Mouse (Mus musculus) testis, postnatal 10 days (tissue): Measurements from ENCODE around the gene Vezt.

Source experiments
- DNase-seq: peaks from one replicate; pipeline ENCODE4 v3.0.0; 2021; ENCODE audit warnings: low spot score

Vezt gene

DNA sequence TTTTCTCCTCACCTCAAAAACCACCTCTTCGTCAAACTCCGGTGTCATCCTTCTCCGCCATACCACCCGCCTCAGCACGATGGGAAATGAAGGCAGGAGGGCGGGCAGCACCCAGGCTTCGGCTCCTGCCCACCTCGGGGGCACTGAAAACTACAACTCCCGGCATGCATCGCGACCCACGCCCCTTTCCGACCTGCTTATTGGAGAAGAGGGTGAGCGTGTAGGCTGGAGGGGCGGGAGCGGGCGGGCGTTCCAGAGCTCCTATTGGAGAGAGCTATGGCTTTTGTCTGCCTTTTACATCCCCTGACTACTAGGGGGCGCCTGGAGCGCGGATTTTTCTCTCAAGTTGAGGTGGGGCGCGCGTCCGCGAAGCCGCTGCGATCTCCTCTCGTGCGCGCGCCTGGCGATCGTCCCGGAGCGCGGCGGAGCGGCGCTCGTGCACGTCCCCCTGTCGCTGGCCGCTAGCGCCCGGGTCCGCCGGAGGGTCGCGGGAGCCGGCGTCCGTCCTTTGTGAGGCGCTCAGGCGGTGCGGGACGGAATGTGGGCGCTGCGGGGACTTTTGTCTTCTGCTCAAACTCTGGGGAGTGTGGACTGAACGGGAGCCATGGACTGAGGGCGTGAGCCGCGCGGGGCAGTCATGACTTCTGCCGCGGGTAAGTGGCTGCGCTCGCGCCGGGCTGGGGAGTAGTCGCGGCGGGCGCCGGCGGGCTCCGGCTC, at the start of gene Vezt, which contains the start of gene Fgd6:
Gene Vezt, minus strand, starts transcription at position 160 of the 717 bp plus-strand sequence.
Gene Fgd6, plus strand, starts transcription at position 344 of the 717 bp plus-strand sequence.
- peak; percentile 99 for DNase-seq

DNA sequence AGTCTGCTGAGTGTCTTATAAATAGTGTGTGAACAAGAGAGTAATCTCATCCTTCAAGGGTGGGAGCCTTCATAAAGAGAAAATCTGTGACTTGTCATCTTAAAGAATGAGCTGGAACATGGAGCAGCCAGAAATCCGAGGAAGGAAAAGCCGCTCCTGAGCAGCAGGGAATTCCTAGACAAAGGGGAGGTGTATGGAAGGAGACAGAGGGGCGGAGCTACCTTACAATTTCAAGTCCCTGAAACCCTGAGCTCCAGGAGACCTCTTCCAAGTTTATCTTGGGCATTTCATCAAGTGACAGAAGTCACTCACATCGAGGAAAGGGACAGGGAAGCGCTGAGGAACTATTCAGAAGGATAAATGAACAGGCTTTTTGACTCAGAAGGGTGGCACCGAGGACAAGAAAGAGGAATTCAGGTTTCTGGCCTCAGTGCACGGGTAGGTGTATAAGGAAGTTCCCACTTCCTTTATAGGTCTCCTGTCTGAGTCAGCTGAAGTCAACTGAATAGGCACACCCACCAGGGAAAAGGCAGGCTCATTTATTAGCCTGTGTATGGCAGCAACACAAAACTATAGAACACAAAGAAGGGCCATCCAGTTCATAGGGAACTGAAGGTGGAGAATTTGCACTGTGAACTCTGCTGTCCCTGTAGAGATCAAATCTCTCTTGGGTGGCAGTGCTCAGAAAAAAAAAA, 46.6 kb upstream of the Vezt start:
- no peak for DNase-seq

- no peak for DNase-seq
Measured at GRCm38 (mm10) chr10:94080740-94081139, 45.1 kb upstream of the Vezt start.

DNA sequence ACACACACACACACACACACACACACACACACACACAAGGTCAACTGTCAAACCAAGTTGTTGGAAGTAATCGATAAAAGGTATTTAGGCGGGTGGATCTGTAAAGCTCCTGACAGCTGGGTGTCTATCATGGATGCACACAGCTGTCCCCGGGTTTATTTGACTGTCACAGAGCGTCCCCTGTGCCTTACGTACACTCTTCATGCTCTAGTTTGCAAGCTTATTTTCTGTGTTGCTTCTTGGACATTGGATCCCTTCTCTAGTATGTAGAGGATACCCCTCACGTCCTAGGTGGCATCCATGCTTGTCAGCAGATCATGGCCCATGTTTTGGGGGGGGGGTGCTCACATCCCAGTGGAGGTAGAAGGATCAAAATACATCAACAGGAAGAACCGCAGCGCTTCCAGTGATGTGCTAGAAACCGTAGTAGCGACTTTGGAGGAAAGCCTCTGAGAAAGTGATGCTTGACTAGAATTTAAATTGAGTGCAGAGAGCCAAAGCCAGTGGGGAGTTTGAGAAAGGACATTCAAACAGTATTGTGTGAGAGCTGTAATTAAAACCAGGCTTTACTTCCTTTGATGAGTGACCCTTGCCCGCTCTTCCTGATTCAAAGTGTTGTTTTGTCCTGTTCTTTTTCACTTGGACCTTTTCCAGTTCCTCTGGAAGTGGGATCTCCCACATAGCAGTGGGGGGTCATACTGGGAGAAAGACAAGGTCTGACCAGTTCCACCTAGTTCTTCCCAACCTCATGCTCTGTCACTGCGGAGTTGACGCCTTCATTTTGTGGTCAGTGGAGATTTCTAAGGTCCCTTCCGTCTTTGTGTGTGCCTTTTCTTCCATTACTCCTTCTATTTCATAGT, 41.6 kb upstream of the Vezt start:
- no peak for DNase-seq

DNA sequence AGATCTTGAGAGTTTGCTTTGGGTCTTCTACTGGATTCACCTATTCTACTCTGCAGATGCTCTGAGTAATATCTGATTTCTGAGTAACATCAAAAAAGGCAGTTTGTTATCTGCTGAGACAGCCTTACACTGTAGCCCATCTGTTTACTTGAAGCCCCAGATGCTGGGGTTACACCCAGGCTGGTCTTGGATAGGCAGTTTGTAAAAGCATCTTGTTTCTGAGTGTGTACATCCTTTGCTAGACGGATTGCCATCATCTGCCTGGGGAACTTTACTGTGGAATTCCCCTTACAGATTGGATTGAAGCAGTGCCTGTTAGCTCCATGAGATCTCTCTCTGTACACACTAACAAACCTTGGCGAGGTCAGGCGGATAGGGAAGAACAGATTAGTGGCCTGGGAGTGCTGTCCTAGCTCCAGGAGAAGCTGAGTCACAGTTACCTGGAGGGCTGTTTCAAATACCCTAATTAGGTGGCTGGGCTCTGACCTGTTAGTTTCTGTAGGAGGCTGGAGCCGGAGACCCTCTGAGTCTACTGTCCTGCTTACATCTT, 37.4 kb upstream of the Vezt start:
- DNase-seq, result no peak

- DNase-seq, result peak; percentile 58
Measured at GRCm38 (mm10) chr10:94072261-94072915, 36.8 kb upstream of the Vezt start.

DNA sequence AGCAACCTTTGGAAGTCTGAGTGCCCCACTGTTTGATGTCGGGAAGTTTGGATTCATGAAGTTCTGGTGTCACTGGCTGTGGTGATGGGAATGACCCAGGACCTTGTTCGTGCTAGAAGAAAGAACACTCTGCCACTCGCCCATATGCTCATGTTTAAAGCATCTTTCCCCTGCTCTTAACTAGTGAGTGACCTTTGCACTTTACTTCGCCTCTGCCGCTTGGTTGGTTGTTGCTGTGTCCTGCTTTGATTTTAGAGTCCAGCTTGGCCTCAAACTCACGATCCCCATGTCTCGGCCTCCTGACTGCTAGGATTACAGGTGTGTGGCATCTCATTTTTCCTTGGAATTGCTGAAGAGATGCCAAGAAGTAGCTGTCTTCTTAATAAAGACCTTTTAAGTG, 36.0 kb upstream of the Vezt start:
- no peak for DNase-seq

GRCm38 (mm10) chr10:94068701-94069100, 33.1 kb upstream of the Vezt start:
- DNase-seq, result peak; percentile 56

DNA sequence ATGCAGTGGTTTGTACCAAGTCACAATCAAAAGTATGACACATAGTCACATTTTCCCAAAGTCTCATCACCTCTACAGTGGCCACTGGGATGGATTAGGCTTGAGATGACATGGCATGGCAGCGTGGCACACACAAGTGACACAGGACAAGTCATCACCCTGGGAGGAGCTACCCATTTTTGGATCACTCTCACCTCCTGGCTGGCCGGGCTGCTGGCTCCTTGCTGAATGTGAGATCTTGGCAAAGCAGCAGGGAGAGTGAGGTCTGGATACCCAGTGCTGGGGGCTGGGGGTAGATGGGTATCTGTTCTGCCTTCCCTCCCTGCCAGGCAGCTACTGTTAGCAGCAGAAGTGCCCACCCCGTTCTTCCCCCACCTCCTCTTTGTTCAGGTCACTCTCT, 31.3 kb upstream of the Vezt start:
- DNase-seq, result no peak

DNA sequence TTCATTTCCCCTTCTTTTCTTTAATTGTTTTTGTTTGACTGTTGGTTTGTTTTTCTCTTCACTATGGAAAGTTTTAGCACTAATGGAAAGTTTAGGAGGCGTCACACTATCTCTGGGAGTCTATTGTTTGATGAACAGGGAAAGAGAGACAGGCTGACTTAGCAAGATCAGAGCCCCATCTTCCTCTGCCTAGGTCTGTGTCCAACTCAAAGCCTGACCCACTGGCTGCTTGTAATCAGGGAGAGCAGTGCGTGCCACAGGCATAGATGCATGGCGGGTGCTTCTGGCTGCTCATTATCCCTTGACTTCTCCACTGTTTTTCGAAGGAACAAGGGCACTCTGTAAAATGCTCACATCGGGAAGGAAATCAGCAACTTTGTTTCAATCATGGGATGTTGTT, 26.7 kb upstream of the Vezt start:
- DNase-seq, result no peak

DNA sequence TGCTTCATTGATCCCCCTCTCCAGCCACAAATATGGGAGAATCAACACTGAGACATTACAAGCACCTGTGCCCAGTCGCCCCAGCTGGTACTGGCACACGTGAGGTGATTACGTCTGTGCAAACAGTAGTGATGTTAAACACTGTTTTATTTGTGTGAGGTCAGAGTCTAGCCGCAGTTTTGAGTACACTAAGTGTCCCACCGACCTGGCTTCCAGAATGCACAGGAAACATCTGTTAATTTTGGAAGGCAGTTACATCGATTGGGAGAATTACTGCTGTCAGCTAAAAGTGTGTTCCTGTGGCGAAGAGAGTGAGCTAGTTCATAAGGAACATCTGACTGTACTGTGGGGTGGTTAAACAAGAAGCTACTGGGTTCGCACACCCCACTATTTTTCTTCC, 24.6 kb upstream of the Vezt start:
- no peak for DNase-seq

GRCm38 (mm10) chr10:94059618-94060055, 24.0 kb upstream of the Vezt start:
- no peak for DNase-seq

- no peak for DNase-seq
Measured at GRCm38 (mm10) chr10:94056487-94056886, 20.9 kb upstream of the Vezt start.

DNA sequence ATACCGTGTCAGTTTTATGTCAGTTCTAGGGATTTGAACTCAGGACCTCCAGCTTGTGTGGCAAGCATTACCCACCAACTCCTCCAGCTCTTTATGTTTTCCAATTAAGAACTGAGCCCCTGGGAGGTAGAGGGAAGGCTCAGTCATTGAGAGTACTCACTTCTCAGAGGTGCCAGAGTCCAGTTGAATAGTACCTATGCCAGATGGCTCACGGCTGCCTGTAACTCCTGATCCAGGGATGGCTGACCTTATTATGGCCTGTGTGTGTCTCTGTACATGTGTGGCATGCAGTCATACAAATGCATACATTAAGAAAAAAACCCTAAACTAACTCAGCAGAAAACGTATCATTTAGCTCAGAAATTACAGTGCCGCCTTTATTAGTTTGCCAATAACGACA, 15.1 kb upstream of the Vezt start:
- DNase-seq, result no peak

- DNase-seq, result no peak
Measured at GRCm38 (mm10) chr10:94049121-94049520, 13.5 kb upstream of the Vezt start.

DNA sequence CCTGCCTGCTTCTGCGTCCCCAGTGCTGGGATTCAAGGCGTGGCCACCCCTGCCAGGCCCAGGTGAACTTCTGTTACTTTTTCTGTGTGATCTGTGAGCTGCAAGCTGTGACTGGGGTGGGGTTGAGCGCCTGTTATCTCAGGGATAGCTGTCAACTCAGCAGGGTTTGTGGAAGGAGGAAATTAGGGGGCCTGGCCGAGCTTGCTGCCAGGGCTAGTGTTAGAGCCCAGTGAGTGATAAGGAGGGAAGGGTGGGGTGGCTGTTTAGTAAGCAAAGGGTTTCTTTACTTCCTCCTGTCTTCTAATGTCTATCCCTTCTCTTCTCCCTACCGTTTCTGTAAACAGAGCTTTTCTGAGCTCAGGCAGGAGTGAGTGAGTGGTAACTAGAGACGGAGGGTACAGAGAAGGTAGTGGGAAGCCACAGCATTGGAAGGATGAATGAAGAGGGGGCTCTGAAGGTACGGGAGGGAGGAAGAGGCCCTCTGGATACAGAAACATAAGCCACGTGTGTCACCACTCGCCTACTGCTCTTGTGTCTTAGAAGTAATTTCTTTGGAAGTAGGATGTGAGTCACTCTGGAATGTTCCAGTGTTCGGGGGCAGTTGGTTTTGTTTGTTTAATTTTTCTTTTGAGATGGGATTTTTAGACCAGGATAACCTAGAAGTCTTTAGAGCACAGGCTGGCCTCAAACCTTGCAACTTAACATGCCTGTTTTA, 12.4 kb upstream of the Vezt start:
- no peak for DNase-seq

GRCm38 (mm10) chr10:94047024-94047423, 11.4 kb upstream of the Vezt start:
- DNase-seq, result no peak

- DNase-seq, result no peak
Measured at GRCm38 (mm10) chr10:94045301-94045700, 9.7 kb upstream of the Vezt start.

GRCm38 (mm10) chr10:94043908-94044307, 8.3 kb upstream of the Vezt start:
- DNase-seq, result no peak

- DNase-seq, result no peak
Measured at GRCm38 (mm10) chr10:94038366-94039260, 3.0 kb upstream of the Vezt start.
